Mouse (Mus musculus): ENCODE results near the gene Mbtps2.

The Mbtps2 gene

DNA sequence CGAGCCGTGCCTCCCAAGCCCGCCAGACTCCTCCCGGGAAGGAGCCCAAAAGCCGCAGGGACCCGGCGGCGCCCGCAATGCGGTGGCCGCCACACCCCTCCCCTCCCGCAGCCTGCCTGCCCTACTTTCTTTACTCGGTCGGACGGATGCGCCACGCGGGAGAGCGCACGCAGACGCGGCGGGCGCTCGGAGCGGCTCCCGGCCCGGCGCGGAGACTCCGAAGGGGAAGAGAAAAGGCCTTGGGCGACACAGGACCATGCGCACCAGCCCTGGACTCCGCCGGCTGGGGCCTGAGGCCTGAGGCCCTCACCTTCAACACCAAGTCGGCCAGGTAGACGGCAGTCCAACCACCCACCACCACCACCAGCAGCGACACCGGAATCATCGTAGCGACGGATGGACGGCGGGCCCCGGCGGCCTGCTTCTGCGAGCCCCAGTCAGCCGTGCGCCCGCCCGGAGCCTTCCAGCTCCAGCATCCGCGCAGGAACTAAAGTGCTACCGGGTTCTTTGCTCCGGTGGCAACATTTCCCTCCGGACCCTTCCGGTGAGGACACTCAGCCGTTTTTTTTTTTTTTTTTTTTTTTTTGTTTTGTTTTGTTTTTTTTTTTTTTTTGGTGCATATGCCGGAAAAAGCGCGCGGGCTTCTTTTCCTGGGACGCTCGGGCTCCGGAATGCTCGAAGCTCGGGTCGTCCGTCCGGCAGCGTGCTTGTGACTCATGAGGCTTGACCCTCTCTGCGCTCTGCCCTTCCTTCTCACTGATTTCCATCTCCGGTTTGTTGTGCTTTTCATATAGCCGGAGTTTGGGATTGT lies at the start of gene Mbtps2:
TSS of gene Mbtps2 (minus strand) at position 530 of the 811 bp plus-strand sequence.
- DNase-seq = peak; percentile 71 to 73

GRCm38 (mm10) chrX:157646399-157646798 lies 47.9 kb upstream of the Mbtps2 start:
- DNase-seq = no peak

GRCm38 (mm10) chrX:157644700-157645099 lies 46.2 kb upstream of the Mbtps2 start:
- DNase-seq = no peak

DNA sequence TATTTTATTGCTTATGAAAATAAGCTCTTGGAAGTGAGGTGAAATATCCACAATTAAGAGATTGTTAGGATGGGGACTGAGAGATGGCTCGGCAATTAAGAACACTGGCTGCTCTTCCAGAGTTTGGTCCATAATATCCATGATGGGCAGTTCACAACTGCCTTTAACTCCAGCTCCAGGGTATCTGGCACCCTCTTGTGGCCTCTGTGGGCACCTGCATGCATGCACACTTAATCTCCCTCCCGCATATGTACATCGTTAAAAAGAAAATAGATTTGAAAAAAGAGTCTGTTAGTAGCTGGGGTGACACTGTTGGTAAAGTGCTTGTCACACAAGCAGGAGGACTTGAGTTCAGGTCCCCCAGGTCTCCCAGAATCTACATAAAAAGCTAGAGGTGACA lies 45.8 kb upstream of the Mbtps2 start:
- peak; percentile 23 to 63 for DNase-seq

- no peak for DNase-seq
Measured at GRCm38 (mm10) chrX:157642856-157643255, 44.3 kb upstream of the Mbtps2 start.

DNA sequence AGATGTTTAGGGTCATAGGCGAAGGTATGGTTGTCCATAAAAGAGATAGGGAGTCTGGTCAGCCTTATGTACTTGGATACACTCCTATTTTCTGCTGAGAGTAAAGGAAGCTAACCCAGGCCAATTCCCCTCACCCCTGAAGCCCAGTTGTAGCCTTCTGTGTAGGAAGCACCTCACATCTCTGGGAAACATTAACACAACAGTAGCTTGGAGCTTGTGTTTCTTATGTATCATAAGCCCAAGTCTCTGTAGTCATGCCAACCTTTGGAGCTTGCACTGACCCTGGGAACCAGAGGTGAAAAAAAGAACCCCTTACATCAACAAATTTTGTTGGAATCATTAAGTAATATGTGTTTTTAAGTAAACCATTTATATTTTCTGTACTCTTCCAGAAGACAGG lies 38.7 kb upstream of the Mbtps2 start:
- DNase-seq = peak; percentile 17 to 28

DNA sequence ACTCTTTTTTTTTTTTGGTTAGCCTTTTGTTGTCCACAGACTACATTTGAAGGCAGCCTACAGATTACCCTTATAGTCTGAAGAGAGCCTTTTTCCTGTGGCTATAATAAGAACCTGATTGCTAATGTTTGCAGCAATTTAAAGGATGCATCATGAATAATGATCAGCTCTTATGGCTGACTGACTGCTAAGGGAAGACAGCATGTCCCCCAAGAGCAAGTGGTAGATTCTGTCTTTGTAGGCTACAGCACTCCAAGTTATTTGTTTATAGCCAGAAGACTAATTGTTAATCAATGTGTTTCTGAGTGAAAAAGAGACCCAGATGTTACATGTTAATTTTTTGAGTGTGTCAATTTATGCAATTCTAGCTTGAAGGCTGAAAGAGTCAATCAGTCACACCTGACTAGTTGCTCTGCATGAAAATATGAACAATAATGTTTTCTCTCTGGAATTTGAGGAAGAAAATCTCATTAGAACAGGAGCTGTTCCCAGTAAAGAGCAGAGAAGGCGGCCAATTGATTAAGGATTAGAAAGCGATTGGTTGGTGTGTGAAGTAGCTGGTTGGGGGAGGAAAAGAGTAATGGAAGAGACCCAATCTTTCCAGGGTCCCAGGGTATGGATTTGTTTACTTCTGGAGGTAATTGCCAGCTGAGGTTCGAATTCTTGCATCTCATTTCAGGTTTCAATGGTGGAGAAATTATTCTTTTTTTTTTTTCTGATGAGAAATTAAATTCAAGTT lies 35.3 kb upstream of the Mbtps2 start:
- DNase-seq = no peak

DNA sequence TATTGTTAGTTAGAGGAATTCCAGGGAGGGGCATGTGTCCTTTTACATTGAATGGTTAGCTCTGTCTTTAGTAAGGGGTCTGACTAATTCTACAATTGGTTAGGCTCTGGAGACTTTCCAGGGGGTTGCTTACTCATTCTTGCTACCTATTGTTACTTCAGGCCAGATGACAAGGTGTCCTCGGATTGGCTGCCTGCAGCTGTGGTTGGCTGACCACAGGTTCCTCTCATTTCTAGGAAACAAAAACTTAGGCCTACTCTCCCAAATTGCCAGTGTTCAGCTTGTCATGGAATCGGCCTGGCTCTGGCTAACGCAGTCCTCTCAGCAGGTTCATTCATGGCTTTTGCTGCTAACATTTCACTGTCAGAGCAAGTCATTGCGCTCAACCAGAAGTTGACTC lies 31.8 kb upstream of the Mbtps2 start:
- DNase-seq = no peak

DNA sequence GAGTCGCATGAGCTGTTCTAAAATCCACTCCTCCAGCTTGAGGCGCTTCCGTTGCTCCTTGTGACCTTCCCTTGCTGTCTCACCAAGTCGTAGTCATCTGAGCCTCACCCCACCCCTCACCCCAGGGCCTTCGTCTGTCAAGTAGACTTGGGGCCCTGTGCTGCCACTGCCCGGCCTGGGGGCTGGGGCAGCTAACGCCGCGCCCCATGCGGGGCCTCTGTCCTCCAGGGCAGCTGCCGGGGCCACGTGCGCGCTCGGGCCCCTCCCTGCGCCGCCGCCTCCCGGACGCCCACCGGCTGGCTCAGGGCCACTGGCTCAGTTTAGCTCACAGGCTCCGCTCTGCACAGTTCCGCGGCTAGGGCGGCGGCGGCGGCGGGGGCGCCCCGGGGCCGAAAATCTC lies 14.4 kb upstream of the Mbtps2 start:
- DNase-seq = peak in 1 of 2 experiments; percentile 21

DNA sequence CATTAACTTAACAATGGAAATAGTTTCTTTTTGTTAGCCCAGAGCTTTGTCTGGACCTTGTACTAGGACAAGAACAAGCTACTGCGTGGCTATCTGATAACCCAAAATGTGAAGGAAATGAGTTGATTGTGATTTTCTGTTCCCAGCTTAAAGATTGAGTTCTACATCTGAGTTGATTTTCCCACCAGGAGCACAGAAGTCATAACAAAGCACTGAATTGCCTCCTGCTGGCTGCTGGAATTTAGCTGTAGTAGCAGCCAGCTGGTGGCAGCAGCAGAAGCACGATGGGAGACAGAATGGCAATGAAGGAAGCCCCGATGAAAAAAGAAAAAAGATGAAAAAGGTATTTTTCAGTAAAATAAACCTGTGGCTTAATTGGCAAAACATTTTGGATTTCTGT lies 2.9 kb upstream of the Mbtps2 start:
- peak; percentile 32 to 46 for DNase-seq

DNA sequence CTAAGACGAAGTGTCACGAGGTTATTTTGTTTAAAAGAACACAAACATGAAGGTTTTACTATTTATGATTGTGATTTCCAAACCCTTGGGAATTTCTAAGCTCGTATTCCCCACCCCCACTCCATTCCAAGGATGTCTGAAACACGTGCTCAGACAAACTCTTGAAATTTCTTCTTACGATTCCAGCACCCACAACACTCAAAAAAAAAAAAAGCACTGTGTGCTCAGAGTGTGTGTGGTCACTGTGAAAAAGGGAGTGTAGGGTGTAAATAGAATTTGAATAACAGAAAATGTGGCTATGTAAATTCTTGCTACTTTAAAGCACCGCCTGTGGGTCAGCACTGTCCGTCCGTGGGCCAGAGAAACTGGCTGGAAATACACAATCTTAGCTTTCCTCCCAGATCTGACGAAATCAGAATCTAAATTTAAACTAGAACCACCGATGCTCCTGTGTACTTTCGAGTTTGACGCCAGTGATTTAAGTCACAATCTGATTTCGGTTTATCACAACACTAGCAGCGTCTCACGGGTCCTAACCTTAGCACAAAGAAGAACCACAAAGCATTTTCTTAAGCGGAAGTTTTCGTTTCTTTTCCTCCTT lies 830 bp downstream of the Mbtps2 start:
- peak in 1 of 2 experiments; percentile 7 for DNase-seq

- DNase-seq = no peak
Measured at GRCm38 (mm10) chrX:157596802-157597201, 1.7 kb downstream of the Mbtps2 start.

DNA sequence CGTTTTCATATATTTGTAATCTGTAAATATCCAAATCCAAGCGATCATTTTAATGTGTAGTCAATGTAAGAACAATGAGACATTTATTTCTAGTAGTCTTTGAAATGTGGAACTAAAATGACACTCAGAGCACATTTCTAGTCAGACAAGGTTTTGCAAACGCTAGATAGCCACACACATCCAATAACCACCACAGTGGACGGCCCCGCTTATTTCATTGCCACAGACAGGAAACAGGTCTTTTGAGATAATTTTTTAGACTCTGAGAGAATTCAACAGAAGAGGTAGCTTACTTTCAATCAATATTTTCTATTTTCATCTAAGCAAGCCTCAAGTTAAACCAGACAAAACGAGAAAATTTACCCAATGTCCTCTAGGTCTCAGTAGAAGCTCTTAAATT lies 2.6 kb downstream of the Mbtps2 start:
- no peak for DNase-seq

- DNase-seq = no peak
Measured at GRCm38 (mm10) chrX:157594606-157595005, 3.9 kb downstream of the Mbtps2 start.

DNA sequence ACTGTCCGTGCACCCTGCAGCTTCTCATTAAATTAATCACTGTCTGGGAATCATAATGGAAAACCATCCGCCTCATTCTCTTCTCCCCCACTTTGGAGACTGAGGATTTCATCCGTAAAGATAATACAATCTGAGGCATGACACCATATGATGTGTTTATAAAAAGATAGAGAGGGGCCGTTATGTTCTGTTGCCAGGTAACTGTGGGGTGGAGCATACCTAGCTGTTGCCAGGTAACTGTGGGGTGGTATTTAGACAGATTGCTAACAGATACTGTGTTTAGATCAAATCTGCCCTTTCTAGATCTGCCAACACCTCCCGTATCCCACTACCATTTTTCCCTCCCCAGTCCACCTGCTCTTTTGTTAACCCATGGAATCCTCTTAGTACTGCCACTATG lies 11.5 kb downstream of the Mbtps2 start:
- DNase-seq = no peak

DNA sequence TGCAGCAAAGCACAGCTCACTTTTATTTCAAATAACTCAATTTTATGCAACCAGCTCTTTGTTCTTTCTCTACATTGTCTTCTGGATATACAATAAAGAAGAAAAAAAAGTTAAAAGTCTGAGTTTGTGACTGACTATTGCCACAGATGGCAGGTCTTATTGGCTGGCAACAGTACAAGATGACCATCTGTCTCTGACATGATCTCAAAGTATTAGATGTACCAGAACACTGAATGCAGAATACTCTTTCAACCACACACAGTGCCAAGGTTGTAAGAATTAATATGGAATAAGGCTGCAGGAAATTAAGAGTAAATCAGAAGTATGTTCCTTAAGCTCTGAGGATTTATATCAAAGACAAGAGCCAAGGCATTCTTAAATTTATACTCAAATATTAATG lies 12.1 kb downstream of the Mbtps2 start:
- DNase-seq = no peak

GRCm38 (mm10) chrX:157579108-157579614 lies 19.4 kb downstream of the Mbtps2 start:
- no peak for DNase-seq

DNA sequence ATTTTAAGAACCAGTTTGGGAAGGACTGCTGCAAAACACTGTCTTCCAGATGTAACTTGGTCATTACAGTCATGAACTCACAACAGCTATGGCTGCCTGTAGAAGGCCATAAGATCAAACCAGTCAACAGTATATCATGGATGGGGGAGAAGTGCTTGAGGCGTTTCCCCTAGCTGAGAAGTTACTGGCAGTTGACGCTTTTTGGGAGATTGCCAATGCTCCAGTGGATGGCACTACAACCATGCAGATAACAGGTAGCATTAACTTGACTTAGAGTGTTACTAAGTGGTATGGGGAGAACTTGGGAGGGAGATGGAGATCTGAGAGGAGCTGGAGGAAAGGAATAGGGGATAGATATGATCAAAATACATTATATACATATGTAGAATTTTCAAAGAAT lies 23.8 kb downstream of the Mbtps2 start:
- DNase-seq = no peak

DNA sequence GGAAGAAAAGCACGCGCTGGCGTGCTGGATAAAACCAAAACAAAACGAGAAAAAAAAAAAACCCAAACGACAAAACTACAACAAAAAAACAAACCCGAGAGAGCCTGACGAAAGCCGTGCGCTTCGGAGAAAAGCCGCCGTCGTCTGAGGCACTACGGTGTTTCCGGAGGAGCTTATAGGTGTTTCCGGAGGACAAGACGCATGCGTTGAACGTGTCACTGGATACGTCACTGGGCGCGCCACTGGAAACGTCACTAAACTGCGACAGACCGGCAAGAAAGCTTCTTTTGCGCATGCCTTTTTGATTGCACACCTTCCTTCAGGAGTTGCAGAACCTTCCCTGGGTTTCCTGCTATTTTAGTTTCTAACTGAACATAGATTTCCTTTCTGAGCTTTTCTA lies 29.7 kb downstream of the Mbtps2 start, which contains the start of gene Yy2:
TSS of gene Yy2 (minus strand) at position 146 of the 400 bp plus-strand sequence.
- no peak for DNase-seq

GRCm38 (mm10) chrX:157563794-157564193 lies 34.7 kb downstream of the Mbtps2 start:
- DNase-seq = peak; percentile 3 to 45

- peak; percentile 19 to 57 for DNase-seq
Measured at GRCm38 (mm10) chrX:157547082-157547481, 51.4 kb downstream of the Mbtps2 start.

DNA sequence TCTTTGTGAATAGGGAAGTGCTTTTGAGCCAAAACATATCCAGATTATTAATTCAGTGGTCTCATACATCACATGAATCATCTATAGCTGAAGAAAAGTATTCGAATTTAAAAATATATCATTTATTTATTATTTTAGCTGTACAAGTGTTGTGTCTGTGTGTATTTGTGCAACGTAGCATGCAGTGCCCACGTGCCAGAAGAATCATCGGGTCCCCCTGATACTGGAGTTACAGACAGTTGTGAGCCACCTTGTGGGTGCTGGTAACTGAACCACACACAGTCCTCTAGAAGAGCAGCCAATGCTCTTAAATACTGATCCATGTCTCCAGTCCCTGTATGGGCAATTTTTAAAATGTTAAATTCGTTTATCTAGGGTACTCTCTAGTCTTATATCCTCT lies 92.1 kb downstream of the Mbtps2 start:
- no peak for DNase-seq

- DNase-seq = no peak
Measured at GRCm38 (mm10) chrX:157504506-157504905, 94.0 kb downstream of the Mbtps2 start.
